Mouse (Mus musculus): ENCODE results near the gene Aox2. TPM values are rescaled to one million over a fixed set of nuclear protein-coding genes. Genes with fewer than 3 reads are reported as not detected.
"Not testable (repeated sequence)": the region's sequence is repeated elsewhere in the genome, so short reads cannot be mapped to it uniquely, and the experiment has no call there.

The Aox2 gene
- total and polyA plus RNA-seq, 3 experiments, result 0.79 to 1.4 (median 1.4) TPM

- not testable (repeated sequence) for DNase-seq (ENCODE audit: low spot score); H3K27me3 ChIP-seq (ENCODE audit: insufficient read depth, low read length); ATAC-seq (ENCODE audit: extremely low read depth, insufficient number of reproducible peaks, low FRiP score, poor library complexity, severe bottlenecking); H3K4me3 ChIP-seq (ENCODE audit: low read depth, low read length); H3K36me3 ChIP-seq (replicated peaks); H3K9me3 ChIP-seq (replicated peaks)
- TF ChIP-seq TAL1 (conservative IDR thresholded peaks at IDR 0.05; ENCODE audit: low read depth, low read length), result 0 out of 2 replicates have a peak, but pooled peaks have one; percentile 7
- peaks cover 62% of the 10 kb centered on the region for H3K4me1 ChIP-seq (ENCODE audit: insufficient read depth, low read depth, low read length)
These were observed 96.1 kb downstream of the Aox2 start for GRCm38 (mm10) chr1:58374266-58374665.

- no peak for TF ChIP-seq POLR2AphosphoS5 (IDR thresholded peaks at IDR 0.05; ENCODE audit: insufficient replicate concordance, low read depth, low read length)
- TF ChIP-seq CTCF (IDR thresholded peaks at IDR 0.05; ENCODE audit: low read depth, low read length), result no peak
- TF ChIP-seq GATA1 (IDR thresholded peaks at IDR 0.05; ENCODE audit: borderline replicate concordance, low read length), result no peak
- TF ChIP-seq TAL1 (conservative IDR thresholded peaks at IDR 0.05; ENCODE audit: low read depth, low read length), result no peak
- no peak for TF ChIP-seq GATA2 (IDR thresholded peaks at IDR 0.05; ENCODE audit: borderline replicate concordance, low read depth, low read length)
- ATAC-seq (ENCODE audit: extremely low read depth, insufficient number of reproducible peaks, low FRiP score, poor library complexity, severe bottlenecking) (peak; percentile 55), DNase-seq (ENCODE audit: low spot score) (no peak)
- peaks cover 2% of the 10 kb centered on the region for H3K36me3 ChIP-seq (replicated peaks)
- peaks cover 62% of the 10 kb centered on the region for H3K4me1 ChIP-seq (ENCODE audit: insufficient read depth, low read depth, low read length)
- peak overlapping the region; percentile 25; the same call in 1 of the 2 replicates for H3K4me3 ChIP-seq (ENCODE audit: low read depth, low read length)
- H3K27me3 ChIP-seq (ENCODE audit: insufficient read depth, low read length), result no peaks in the 10 kb centered on the region
- no peaks in the 10 kb centered on the region for H3K9me3 ChIP-seq (replicated peaks)
These were observed 97.5 kb downstream of the Aox2 start for GRCm38 (mm10) chr1:58375574-58376147.

GRCm38 (mm10) chr1:58382586-58383281, 104.6 kb downstream of the Aox2 start:
- Histone ChIP-seq H3K36me3 (replicated peaks) (peaks cover 20% of the 10 kb centered on the region), H3K4me3 (ENCODE audit: low read depth, low read length) (no peak overlapping the region), H3K27me3 (ENCODE audit: insufficient read depth, low read length) (no peaks in the 10 kb centered on the region), H3K4me1 (ENCODE audit: insufficient read depth, low read depth, low read length) (peaks cover 16% of the 10 kb centered on the region), H3K9me3 (replicated peaks) (no peaks in the 10 kb centered on the region)
- TF ChIP-seq GATA1 (IDR thresholded peaks at IDR 0.05; ENCODE audit: borderline replicate concordance, low read length) (no peak), GATA2 (IDR thresholded peaks at IDR 0.05; ENCODE audit: borderline replicate concordance, low read depth, low read length) (no peak), CTCF (IDR thresholded peaks at IDR 0.05; ENCODE audit: low read depth, low read length) (no peak), POLR2AphosphoS5 (IDR thresholded peaks at IDR 0.05; ENCODE audit: insufficient replicate concordance, low read depth, low read length) (no peak), TAL1 (conservative IDR thresholded peaks at IDR 0.05; ENCODE audit: low read depth, low read length) (no peak)
- DNase-seq (ENCODE audit: low spot score) (no peak), ATAC-seq (ENCODE audit: extremely low read depth, insufficient number of reproducible peaks, low FRiP score, poor library complexity, severe bottlenecking) (no peak)

GRCm38 (mm10) chr1:58391421-58392267, 113.5 kb downstream of the Aox2 start:
- TF ChIP-seq TAL1 (conservative IDR thresholded peaks at IDR 0.05; ENCODE audit: low read depth, low read length) (no peak), POLR2AphosphoS5 (IDR thresholded peaks at IDR 0.05; ENCODE audit: insufficient replicate concordance, low read depth, low read length) (no peak), GATA1 (IDR thresholded peaks at IDR 0.05; ENCODE audit: borderline replicate concordance, low read length) (no peak)
- Histone ChIP-seq H3K36me3 (replicated peaks) (peaks cover 63% of the 10 kb centered on the region), H3K4me3 (ENCODE audit: low read depth, low read length) (peak overlapping the region; percentile 70), H3K4me1 (ENCODE audit: insufficient read depth, low read depth, low read length) (peaks cover 44% of the 10 kb centered on the region), H3K9me3 (replicated peaks) (no peaks in the 10 kb centered on the region), H3K27me3 (ENCODE audit: insufficient read depth, low read length) (no peaks in the 10 kb centered on the region)
- DNase-seq (ENCODE audit: low spot score) (peak; percentile 58), ATAC-seq (ENCODE audit: extremely low read depth, insufficient number of reproducible peaks, low FRiP score, poor library complexity, severe bottlenecking) (peak; percentile 32; the same call in 1 of the 2 replicates)

- no peak for TF ChIP-seq TAL1 (conservative IDR thresholded peaks at IDR 0.05; ENCODE audit: low read depth, low read length)
- no peak for TF ChIP-seq POLR2AphosphoS5 (IDR thresholded peaks at IDR 0.05; ENCODE audit: insufficient replicate concordance, low read depth, low read length)
- TF ChIP-seq GATA2 (IDR thresholded peaks at IDR 0.05; ENCODE audit: borderline replicate concordance, low read depth, low read length), result no peak
- no peak for TF ChIP-seq GATA1 (IDR thresholded peaks at IDR 0.05; ENCODE audit: borderline replicate concordance, low read length)
- TF ChIP-seq CTCF (IDR thresholded peaks at IDR 0.05; ENCODE audit: low read depth, low read length), result no peak
- Histone ChIP-seq H3K27me3 (ENCODE audit: insufficient read depth, low read length) (no peaks in the 10 kb centered on the region), H3K36me3 (replicated peaks) (peaks cover 63% of the 10 kb centered on the region), H3K4me1 (ENCODE audit: insufficient read depth, low read depth, low read length) (peaks cover 50% of the 10 kb centered on the region), H3K9me3 (replicated peaks) (no peaks in the 10 kb centered on the region), H3K4me3 (ENCODE audit: low read depth, low read length) (peak overlapping the region; percentile 70)
- DNase-seq (ENCODE audit: low spot score) (no peak), ATAC-seq (ENCODE audit: extremely low read depth, insufficient number of reproducible peaks, low FRiP score, poor library complexity, severe bottlenecking) (no peak)
These were observed 114.1 kb downstream of the Aox2 start for GRCm38 (mm10) chr1:58392268-58392651.

GRCm38 (mm10) chr1:58392652-58393283, 114.6 kb downstream of the Aox2 start, which contains the start of gene Bzw1:
Gene Bzw1 (plus strand): TSS chr1:58392898.
- Histone ChIP-seq H3K36me3 (replicated peaks) (peaks cover 64% of the 10 kb centered on the region), H3K4me3 (ENCODE audit: low read depth, low read length) (peak within 1 kb of the TSS; percentile 88), H3K27me3 (ENCODE audit: insufficient read depth, low read length) (no peaks in the 10 kb centered on the region), H3K9me3 (replicated peaks) (no peaks in the 10 kb centered on the region), H3K4me1 (ENCODE audit: insufficient read depth, low read depth, low read length) (peaks cover 53% of the 10 kb centered on the region)
- ATAC-seq (ENCODE audit: extremely low read depth, insufficient number of reproducible peaks, low FRiP score, poor library complexity, severe bottlenecking), result peak; percentile 78
- DNase-seq (ENCODE audit: low spot score), result peak; percentile 99
- no peak for TF ChIP-seq CTCF (IDR thresholded peaks at IDR 0.05; ENCODE audit: low read depth, low read length)

Measured in G1E (cell line).